Mouse (Mus musculus) thymus, postnatal 14 days (tissue): ENCODE measurements around the gene Cntn2.
"Not testable (repeated sequence)": the region's sequence is repeated elsewhere in the genome, so short reads cannot be mapped to it uniquely, and the experiment has no call there.

Source experiments
- DNase-seq: peaks from one replicate; pipeline ENCODE4 v3.0.0; 2021

Gene Cntn2

GRCm38 (mm10) chr1:132509771-132510170 lies 33.3 kb downstream of the Cntn2 start:
- DNase-seq = no peak

- no peak for DNase-seq
Observed at GRCm38 (mm10) chr1:132506656-132507055, 36.4 kb downstream of the Cntn2 start.

GRCm38 (mm10) chr1:132506058-132506457 lies 37.0 kb downstream of the Cntn2 start, which contains the start of gene Tmem81:
Tmem81 (plus strand) TSS chr1:132506230.
- no peak for DNase-seq

GRCm38 (mm10) chr1:132505155-132505554 lies 37.9 kb downstream of the Cntn2 start:
- no peak for DNase-seq

- DNase-seq = no peak
Observed at GRCm38 (mm10) chr1:132500535-132500934, 42.5 kb downstream of the Cntn2 start.

GRCm38 (mm10) chr1:132483759-132484158 lies 59.3 kb downstream of the Cntn2 start:
- DNase-seq = no peak

- DNase-seq = no peak
Observed at GRCm38 (mm10) chr1:132483234-132483633, 59.8 kb downstream of the Cntn2 start.

GRCm38 (mm10) chr1:132481619-132482018 lies 61.4 kb downstream of the Cntn2 start:
- no peak for DNase-seq

GRCm38 (mm10) chr1:132479438-132479837 lies 63.6 kb downstream of the Cntn2 start:
- DNase-seq = no peak

- peak; percentile 90 for DNase-seq
Observed at GRCm38 (mm10) chr1:132476928-132477691, 65.9 kb downstream of the Cntn2 start, which contains the start of gene Rbbp5. Rbbp5 (plus strand) TSS chr1:132477365.

- no peak for DNase-seq
Observed at GRCm38 (mm10) chr1:132476575-132476927, 66.5 kb downstream of the Cntn2 start.

- no peak for DNase-seq
Observed at GRCm38 (mm10) chr1:132474496-132474895, 68.6 kb downstream of the Cntn2 start.

- DNase-seq = no peak
Observed at GRCm38 (mm10) chr1:132472537-132472936, 70.5 kb downstream of the Cntn2 start.

- DNase-seq = no peak
Observed at GRCm38 (mm10) chr1:132471499-132471898, 71.6 kb downstream of the Cntn2 start.

GRCm38 (mm10) chr1:132471032-132471431 lies 72.0 kb downstream of the Cntn2 start:
- DNase-seq = no peak

- not testable (repeated sequence) for DNase-seq
Observed at GRCm38 (mm10) chr1:132470031-132470430, 73.0 kb downstream of the Cntn2 start.

- no peak for DNase-seq
Observed at GRCm38 (mm10) chr1:132469519-132469918, 73.5 kb downstream of the Cntn2 start.

GRCm38 (mm10) chr1:132468926-132469325 lies 74.1 kb downstream of the Cntn2 start:
- DNase-seq = no peak

GRCm38 (mm10) chr1:132464651-132465050 lies 78.4 kb downstream of the Cntn2 start:
- DNase-seq = no peak
